In genomic region chr8:60865504-60866114, GRCm38 (mm10) we compare ENCODE assay signal across 9 mouse cellular contexts. TPM values are rescaled to one million over a fixed set of nuclear protein-coding genes. Genes with fewer than 3 reads are reported as not detected.
DNase-seq lines count a peak whose midpoint lies in the region; ATAC-seq and TF ChIP-seq lines count a peak whose summit lies in the region.
"Had no signal": no experiment of that assay in that cellular context is flagged by ENCODE, and none has a peak within 500 bp of the region (broad histone marks: within the 10 kb centered on the region; RNA-seq: fewer than 3 reads in every experiment).

No protein-coding gene starts in this region.

- TF ChIP-seq POLR2A in CH12.LX (IDR thresholded peaks at IDR 0.05; ENCODE audit: low read depth, low read length) = no peak

- H3K27me3 ChIP-seq in CH12.LX (replicated peaks) = no peaks in the 10 kb centered on the region
- no peaks in the 10 kb centered on the region for H3K27me3 ChIP-seq in forebrain, embryonic 10.5 days (ENCODE audit: poor library complexity, severe bottlenecking)
- H3K27me3 ChIP-seq: limb, embryonic 13.5 days had no signal

- H3K4me3 ChIP-seq in CH12.LX (replicated peaks in 1 of 3; ENCODE audit: low read depth in 2 of 3, low read length in 2 of 3, poor library complexity in 1 of 3) = no peak overlapping the region
- H3K4me3 ChIP-seq in forebrain, embryonic 10.5 days = no peak overlapping the region
- H3K4me3 ChIP-seq: limb, embryonic 13.5 days had no signal

- peak; percentile 89 for TF ChIP-seq CTCF in CH12.LX (conservative IDR thresholded peaks at IDR 0.05 in 1 of 2, IDR thresholded peaks at IDR 0.05 in 1 of 2; ENCODE audit: low read depth in 2 of 2, low read length in 2 of 2)

- no peaks in the 10 kb centered on the region for H3K36me3 ChIP-seq in CH12.LX (replicated peaks in 1 of 2; ENCODE audit: control insufficient read depth in 1 of 2, insufficient read depth in 1 of 2, low read length in 1 of 2)
- no peaks in the 10 kb centered on the region for H3K36me3 ChIP-seq in forebrain, embryonic 10.5 days (replicated peaks)
- H3K36me3 ChIP-seq: limb, embryonic 13.5 days had no signal

- peak; percentile 72 for DNase-seq in CD4-positive, CD25-positive, alpha-beta regulatory T cell, adult 2 months (ENCODE audit: low read depth, low spot score)
- DNase-seq in CH12.LX (ENCODE audit: extremely low read depth) = peak; percentile 80
- peak; percentile 65 for DNase-seq in c-Kit-positive CD71-negative TER-119-negative erythroid progenitor cells, embryonic 14.5 days (ENCODE audit: low read depth)
- peak; percentile 44 for DNase-seq in forebrain, embryonic 10.5 days (ENCODE audit: extremely low spot score, low spot score)
- peak; percentile 67 for DNase-seq in kidney, postnatal 14 days
- peak; percentile 28 to 45 for DNase-seq in lung, adult 18-20 months
- peak; percentile 34 for DNase-seq in ovary, postnatal 36 days (ENCODE audit: low spot score)

- in situ Hi-C loops in CH12.LX (cut with MboI; ENCODE audit: low pct_ligation_motif_present, low pct_unique_long_range_greater_than_20kb, low sequenced_read_pairs) = loop anchor here (10.0 kb wide), 1 partner anchor 251 kb away; no protein-coding TSS in a partner anchor

- peaks cover 21 to 58% of the 10 kb centered on the region in 2 experiments for H3K4me1 ChIP-seq in CH12.LX (ENCODE audit: control insufficient read depth in 1 of 2, insufficient read depth in 2 of 2)
- no peaks in the 10 kb centered on the region for H3K4me1 ChIP-seq in forebrain, embryonic 10.5 days
- H3K4me1 ChIP-seq: limb, embryonic 13.5 days had no signal

- H3K27ac ChIP-seq in CH12.LX (ENCODE audit: insufficient read depth, low read depth) = no peak overlapping the region
- no peak overlapping the region for H3K27ac ChIP-seq in forebrain, embryonic 10.5 days
- H3K27ac ChIP-seq: limb, embryonic 13.5 days had no signal

- no peaks in the 10 kb centered on the region for H3K9me3 ChIP-seq in CH12.LX (replicated peaks; ENCODE audit: low read length)
- H3K9me3 ChIP-seq in forebrain, embryonic 10.5 days = no peaks in the 10 kb centered on the region
- H3K9me3 ChIP-seq: limb, embryonic 13.5 days had no signal

- no peak for ATAC-seq in CD4-positive, CD25-positive, alpha-beta regulatory T cell, adult 4 months

- TF ChIP-seq RAD21 in CH12.LX (IDR thresholded peaks at IDR 0.05; ENCODE audit: low read depth, low read length) = peak; percentile 88

- 31% methylated on average over 3 of the region's 3 CpGs for WGBS in forebrain, embryonic 10.5 days

- H3K79me2 ChIP-seq in CH12.LX (replicated peaks; ENCODE audit: control insufficient read depth, extremely low read depth, insufficient read depth, poor library complexity, severe bottlenecking) = no peaks in the 10 kb centered on the region

- TF ChIP-seq EP300 in CH12.LX (IDR thresholded peaks at IDR 0.05; ENCODE audit: low read length) = no peak

- H3K9ac ChIP-seq in CH12.LX (ENCODE audit: insufficient read depth, low read depth) = no peak overlapping the region
- H3K9ac ChIP-seq: limb, embryonic 13.5 days had no signal

- H3K4me2 ChIP-seq in CH12.LX (ENCODE audit: insufficient read depth, low read depth, poor library complexity, severe bottlenecking) = no peak overlapping the region
- H3K4me2 ChIP-seq: limb, embryonic 13.5 days had no signal

- dilution Hi-C loops in CH12.LX (cut with MboI; ENCODE audit: extremely low pct_ligation_motif_present, extremely low pct_unique_long_range_greater_than_20kb, low sequenced_read_pairs) = no loop called here

TF ChIP-seq in CH12.LX, 34 proteins besides CTCF, POLR2A, EP300 and RAD21:
- TF ChIP-seq TCF12 (IDR thresholded peaks at IDR 0.05; ENCODE audit: low read depth, low read length) (no peak), ZC3H11A (IDR thresholded peaks at IDR 0.05; ENCODE audit: low read depth, low read length) (peak; percentile 41; the same call in 1 of the 2 replicates), SMC3 (IDR thresholded peaks at IDR 0.05; ENCODE audit: low read depth, low read length) (peak; percentile 91), CHD2 (IDR thresholded peaks at IDR 0.05; ENCODE audit: low read length) (no peak), SIN3A (IDR thresholded peaks at IDR 0.05; ENCODE audit: low read length) (no peak), RCOR1 (conservative IDR thresholded peaks at IDR 0.05; ENCODE audit: low read depth, low read length) (no peak), MXI1 (IDR thresholded peaks at IDR 0.05; ENCODE audit: low read depth, low read length) (no peak), JUN (IDR thresholded peaks at IDR 0.05; ENCODE audit: insufficient read depth, low read depth, low read length) (no peak), E2F4 (IDR thresholded peaks at IDR 0.05; ENCODE audit: insufficient replicate concordance, low read depth, low read length) (no peak), ZKSCAN1 (IDR thresholded peaks at IDR 0.05; ENCODE audit: borderline replicate concordance, low read depth, low read length) (no peak)

RNA-seq across cellular contexts. Expression of gene Hpf1, which starts 24.6 kb away (rescaled TPM):
- 10 to 100 TPM; 45.2 to 48.8 TPM for polyA plus RNA-seq in CD4-positive, CD25-positive, alpha-beta regulatory T cell, adult 4 months (2017; shearing (Covaris generic))
- total RNA-seq in CH12.LX (2012; rRNA removed) (76.1 and 77.4 TPM in 2 replicates), CH12.LX (2014; rRNA removed) (95.0 and 110 TPM in 2 replicates)
- polyA plus RNA-seq in CH12.LX (2012; ENCODE audit: insufficient read length, low read depth) = 132 and 135 TPM in 2 replicates
- 136 and 142 TPM in 2 replicates for polyA plus RNA-seq in forebrain, embryonic 10.5 days (2016; fragmentation: Nextera tagmentation; extraction: Ambion mirVana)
